Mouse (Mus musculus): ENCODE results near the gene Gm6034.

DNA sequence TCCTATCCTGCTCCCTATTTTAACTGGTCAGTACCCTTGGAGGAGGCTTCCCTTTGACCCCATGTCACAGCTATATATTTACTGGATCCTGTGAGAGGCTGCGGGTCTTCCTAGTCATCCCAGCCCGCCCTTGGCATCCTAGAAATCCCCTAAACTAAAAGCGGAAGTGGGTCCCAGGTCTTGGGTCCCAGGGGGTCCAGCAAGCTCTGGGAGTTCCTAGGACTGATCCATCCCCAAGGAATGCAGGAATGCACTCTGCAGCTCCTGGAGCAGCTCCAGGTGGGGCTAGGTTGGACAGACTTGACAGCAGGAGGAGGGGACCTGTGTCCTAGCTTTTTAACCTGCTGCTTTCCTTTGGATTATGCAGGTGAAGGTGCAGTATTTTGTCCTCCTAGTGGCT lies 51.2 kb downstream of the Gm6034 start:
- TF ChIP-seq CTCF (IDR thresholded peaks at IDR 0.05) (no peak), EP300 (IDR thresholded peaks at IDR 0.05) (no peak)

Measured in lung, postnatal 0 days (tissue).